Mouse (Mus musculus): ENCODE results near the gene Mylk. TPM values are rescaled to one million over a fixed set of nuclear protein-coding genes. Genes with fewer than 3 reads are reported as not detected.

Gene Mylk
- polyA plus RNA-seq, 1 experiment from 2014 or later, result 5.5 TPM

GRCm38 (mm10) chr16:34813570-34813969 is 68.6 kb downstream of the Mylk start:
- 87% methylated on average over 3 of the region's 3 CpGs for WGBS
- no peak overlapping the region for H3K9ac ChIP-seq
- H3K4me3 ChIP-seq, result no peak overlapping the region
- no peaks in the 10 kb centered on the region for H3K27me3 ChIP-seq
- ATAC-seq (ENCODE audit: low FRiP score), result no peak
- H3K4me2 ChIP-seq (replicated peaks), result no peak overlapping the region
- no peak overlapping the region for H3K27ac ChIP-seq
- no peaks in the 10 kb centered on the region for H3K4me1 ChIP-seq
- H3K9me3 ChIP-seq (replicated peaks), result no peaks in the 10 kb centered on the region
- no peaks in the 10 kb centered on the region for H3K36me3 ChIP-seq

- ATAC-seq (ENCODE audit: low FRiP score), result no peak
- Histone ChIP-seq H3K27ac (no peak overlapping the region), H3K4me1 (no peaks in the 10 kb centered on the region), H3K36me3 (no peaks in the 10 kb centered on the region), H3K27me3 (no peaks in the 10 kb centered on the region), H3K4me2 (replicated peaks) (no peak overlapping the region), H3K4me3 (no peak overlapping the region), H3K9me3 (replicated peaks) (no peaks in the 10 kb centered on the region), H3K9ac (no peak overlapping the region)
- 89% methylated on average over 7 of the region's 7 CpGs for WGBS
These were observed 69.6 kb downstream of the Mylk start for GRCm38 (mm10) chr16:34814612-34815011.

GRCm38 (mm10) chr16:34816548-34816947 is 71.5 kb downstream of the Mylk start:
- H3K27me3 ChIP-seq, result no peaks in the 10 kb centered on the region
- H3K36me3 ChIP-seq, result no peaks in the 10 kb centered on the region
- no peak overlapping the region for H3K4me2 ChIP-seq (replicated peaks)
- ATAC-seq (ENCODE audit: low FRiP score), result no peak
- H3K4me3 ChIP-seq, result no peak overlapping the region
- H3K9me3 ChIP-seq (replicated peaks), result no peaks in the 10 kb centered on the region
- no peaks in the 10 kb centered on the region for H3K4me1 ChIP-seq
- WGBS, result 91% methylated on average over 7 of the region's 7 CpGs
- H3K27ac ChIP-seq, result no peak overlapping the region
- no peak overlapping the region for H3K9ac ChIP-seq

GRCm38 (mm10) chr16:34825111-34825744 is 80.2 kb downstream of the Mylk start:
- no peak for ATAC-seq (ENCODE audit: low FRiP score)
- Histone ChIP-seq H3K4me2 (replicated peaks) (no peak overlapping the region), H3K9ac (no peak overlapping the region), H3K4me3 (no peak overlapping the region), H3K9me3 (replicated peaks) (no peaks in the 10 kb centered on the region), H3K4me1 (no peaks in the 10 kb centered on the region), H3K36me3 (no peaks in the 10 kb centered on the region), H3K27ac (no peak overlapping the region), H3K27me3 (no peaks in the 10 kb centered on the region)
- 78% methylated on average over 7 of the region's 7 CpGs for WGBS

- H3K36me3 ChIP-seq, result no peaks in the 10 kb centered on the region
- ATAC-seq (ENCODE audit: low FRiP score), result no peak
- H3K4me3 ChIP-seq, result no peak overlapping the region
- H3K4me2 ChIP-seq (replicated peaks), result no peak overlapping the region
- H3K4me1 ChIP-seq, result no peaks in the 10 kb centered on the region
- H3K9ac ChIP-seq, result no peak overlapping the region
- no peak overlapping the region for H3K27ac ChIP-seq
- H3K27me3 ChIP-seq, result no peaks in the 10 kb centered on the region
- WGBS, result 39% methylated on average over 1 of the region's 1 CpGs
- H3K9me3 ChIP-seq (replicated peaks), result no peaks in the 10 kb centered on the region
These were observed 89.5 kb downstream of the Mylk start for GRCm38 (mm10) chr16:34834477-34834876.

- Histone ChIP-seq H3K4me3 (no peak overlapping the region), H3K9me3 (replicated peaks) (peaks cover 6% of the 10 kb centered on the region; the same call in 1 of the 2 replicates), H3K4me1 (no peaks in the 10 kb centered on the region), H3K4me2 (replicated peaks) (no peak overlapping the region), H3K27ac (no peak overlapping the region), H3K36me3 (no peaks in the 10 kb centered on the region), H3K27me3 (no peaks in the 10 kb centered on the region), H3K9ac (no peak overlapping the region)
- no peak for ATAC-seq (ENCODE audit: low FRiP score)
- WGBS, result 68% methylated on average over 7 of the region's 7 CpGs
These were observed 94.1 kb downstream of the Mylk start for GRCm38 (mm10) chr16:34839004-34839703.

GRCm38 (mm10) chr16:34839704-34840331 is 94.8 kb downstream of the Mylk start:
- Histone ChIP-seq H3K36me3 (no peaks in the 10 kb centered on the region), H3K4me3 (no peak overlapping the region), H3K27me3 (no peaks in the 10 kb centered on the region), H3K4me1 (no peaks in the 10 kb centered on the region), H3K27ac (no peak overlapping the region), H3K4me2 (replicated peaks) (no peak overlapping the region), H3K9me3 (replicated peaks) (peaks cover 6% of the 10 kb centered on the region; the same call in 1 of the 2 replicates), H3K9ac (no peak overlapping the region)
- 79% methylated on average over 7 of the region's 7 CpGs for WGBS
- no peak for ATAC-seq (ENCODE audit: low FRiP score)

- WGBS, result 66% methylated on average over 6 of the region's 6 CpGs
- Histone ChIP-seq H3K9ac (no peak overlapping the region), H3K4me1 (no peaks in the 10 kb centered on the region), H3K9me3 (replicated peaks) (peaks cover 6% of the 10 kb centered on the region; the same call in 1 of the 2 replicates), H3K36me3 (no peaks in the 10 kb centered on the region), H3K27ac (no peak overlapping the region), H3K4me3 (no peak overlapping the region), H3K4me2 (replicated peaks) (no peak overlapping the region), H3K27me3 (no peaks in the 10 kb centered on the region)
- ATAC-seq (ENCODE audit: low FRiP score), result no peak
These were observed 99.8 kb downstream of the Mylk start for GRCm38 (mm10) chr16:34844783-34845182.

- no peak overlapping the region for H3K27ac ChIP-seq
- no peaks in the 10 kb centered on the region for H3K27me3 ChIP-seq
- WGBS, result 61% methylated on average over 3 of the region's 3 CpGs
- no peaks in the 10 kb centered on the region for H3K9me3 ChIP-seq (replicated peaks)
- H3K4me1 ChIP-seq, result no peaks in the 10 kb centered on the region
- H3K4me2 ChIP-seq (replicated peaks), result no peak overlapping the region
- no peak overlapping the region for H3K9ac ChIP-seq
- ATAC-seq (ENCODE audit: low FRiP score), result no peak
- no peak overlapping the region for H3K4me3 ChIP-seq
- H3K36me3 ChIP-seq, result no peaks in the 10 kb centered on the region
These were observed 102.6 kb downstream of the Mylk start for GRCm38 (mm10) chr16:34847638-34848037.

GRCm38 (mm10) chr16:34854066-34854465 is 109.1 kb downstream of the Mylk start:
- no peak overlapping the region for H3K4me3 ChIP-seq
- no peaks in the 10 kb centered on the region for H3K27me3 ChIP-seq
- ATAC-seq (ENCODE audit: low FRiP score), result no peak
- no peak overlapping the region for H3K4me2 ChIP-seq (replicated peaks)
- H3K9ac ChIP-seq, result no peak overlapping the region
- no peak overlapping the region for H3K27ac ChIP-seq
- no peaks in the 10 kb centered on the region for H3K36me3 ChIP-seq
- no peaks in the 10 kb centered on the region for H3K9me3 ChIP-seq (replicated peaks)
- WGBS, result 62% methylated on average over 7 of the region's 7 CpGs
- H3K4me1 ChIP-seq, result no peaks in the 10 kb centered on the region

GRCm38 (mm10) chr16:34855136-34855535 is 110.1 kb downstream of the Mylk start:
- no peaks in the 10 kb centered on the region for H3K27me3 ChIP-seq
- H3K4me2 ChIP-seq (replicated peaks), result no peak overlapping the region
- H3K36me3 ChIP-seq, result no peaks in the 10 kb centered on the region
- WGBS, result 76% methylated on average over 6 of the region's 6 CpGs
- H3K9me3 ChIP-seq (replicated peaks), result no peaks in the 10 kb centered on the region
- no peak overlapping the region for H3K9ac ChIP-seq
- no peak for ATAC-seq (ENCODE audit: low FRiP score)
- no peak overlapping the region for H3K27ac ChIP-seq
- no peaks in the 10 kb centered on the region for H3K4me1 ChIP-seq
- H3K4me3 ChIP-seq, result no peak overlapping the region

- 66% methylated on average over 2 of the region's 2 CpGs for WGBS
- H3K4me2 ChIP-seq (replicated peaks), result no peak overlapping the region
These were observed 110.7 kb downstream of the Mylk start for GRCm38 (mm10) chr16:34855751-34856150.

More at GRCm38 (mm10) chr16:34855751-34856150, 110.7 kb downstream of the Mylk start:
- no peak for ATAC-seq (ENCODE audit: low FRiP score)
- Histone ChIP-seq H3K4me1 (no peaks in the 10 kb centered on the region), H3K27ac (no peak overlapping the region), H3K4me3 (no peak overlapping the region), H3K36me3 (no peaks in the 10 kb centered on the region), H3K9ac (no peak overlapping the region), H3K27me3 (no peaks in the 10 kb centered on the region), H3K9me3 (replicated peaks) (no peaks in the 10 kb centered on the region)
